Mouse (Mus musculus): ENCODE measurements around the gene Epgn. TPM values are rescaled to one million over a fixed set of nuclear protein-coding genes. Genes with fewer than 3 reads are reported as not detected.

Epgn gene
- polyA plus RNA-seq, 1 experiment from 2014 or later, result 0.23 TPM

DNA sequence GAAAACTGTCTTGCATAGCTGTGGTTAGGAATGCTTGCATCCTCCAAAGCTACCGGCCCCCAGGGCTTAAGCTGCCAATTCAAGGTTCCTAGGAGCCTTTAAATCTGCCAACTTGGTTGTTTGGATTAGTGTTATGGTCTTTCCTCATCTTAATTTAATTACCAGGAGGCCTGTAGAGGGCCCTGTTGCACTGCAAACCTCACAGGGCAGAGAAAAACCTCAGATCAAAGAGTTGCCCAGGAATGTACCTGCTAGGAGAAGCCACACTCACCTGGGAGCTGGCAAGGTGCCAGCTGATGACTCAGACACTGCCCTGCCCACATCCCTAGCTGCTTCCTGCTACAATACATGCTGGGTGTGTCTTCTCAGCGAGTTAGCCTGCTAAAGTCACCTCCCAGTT lies 11.3 kb downstream of the Epgn start:
- Histone ChIP-seq H3K9ac (replicated peaks) (no peak overlapping the region), H3K4me2 (replicated peaks) (no peak overlapping the region), H3K9me3 (no peaks in the 10 kb centered on the region), H3K36me3 (no peaks in the 10 kb centered on the region), H3K27ac (no peak overlapping the region), H3K4me3 (replicated peaks) (no peak overlapping the region), H3K27me3 (no peaks in the 10 kb centered on the region), H3K4me1 (replicated peaks) (no peaks in the 10 kb centered on the region)
- ATAC-seq, result no peak
- WGBS, result 18% methylated on average over 2 of the region's 2 CpGs

DNA sequence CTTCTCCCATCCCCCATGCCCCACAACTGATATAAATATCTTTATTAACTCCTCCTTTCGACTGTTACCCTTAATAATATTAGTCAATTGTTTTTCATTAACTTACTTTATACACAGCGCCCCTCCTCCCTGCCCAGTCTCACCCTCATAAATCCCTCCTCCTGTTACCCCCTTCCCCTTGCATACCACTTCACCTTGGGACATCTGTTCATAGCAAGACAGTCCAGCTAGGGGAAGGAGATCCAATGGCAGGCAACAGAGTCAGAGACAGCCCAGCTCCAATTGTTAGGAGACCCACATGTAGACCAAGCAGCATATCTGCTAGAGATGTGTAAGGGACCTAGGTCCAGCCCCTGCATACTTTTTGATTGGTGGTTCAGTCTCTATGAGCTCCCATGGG lies 11.7 kb downstream of the Epgn start:
- Histone ChIP-seq H3K4me2 (replicated peaks) (no peak overlapping the region), H3K27ac (no peak overlapping the region), H3K36me3 (no peaks in the 10 kb centered on the region), H3K9me3 (no peaks in the 10 kb centered on the region), H3K27me3 (no peaks in the 10 kb centered on the region), H3K4me1 (replicated peaks) (no peaks in the 10 kb centered on the region), H3K4me3 (replicated peaks) (no peak overlapping the region), H3K9ac (replicated peaks) (no peak overlapping the region)
- ATAC-seq, result no peak
- 79% methylated on average over 2 of the region's 2 CpGs for WGBS

DNA sequence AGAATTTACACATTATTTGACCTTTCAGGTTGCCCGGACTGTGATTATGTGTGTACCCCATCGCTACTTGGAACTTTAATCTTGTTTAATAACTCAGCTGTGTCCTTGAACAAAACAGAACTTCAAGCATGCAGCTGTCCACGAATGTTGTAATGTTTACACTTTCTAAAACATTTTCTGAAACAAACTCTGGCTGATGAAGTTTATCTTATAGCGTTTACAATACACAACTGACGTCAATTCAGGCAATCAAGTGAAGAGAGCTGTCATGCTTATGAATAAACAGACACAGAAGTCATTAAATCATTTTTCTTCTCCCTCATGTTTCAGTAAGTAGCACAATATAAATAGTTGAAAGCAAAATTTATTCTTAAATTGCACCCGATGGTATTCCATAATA lies 20.7 kb downstream of the Epgn start:
- WGBS, result 86% methylated on average over 6 of the region's 6 CpGs
- Histone ChIP-seq H3K4me1 (replicated peaks) (no peaks in the 10 kb centered on the region), H3K36me3 (no peaks in the 10 kb centered on the region), H3K9me3 (no peaks in the 10 kb centered on the region), H3K4me3 (replicated peaks) (no peak overlapping the region), H3K9ac (replicated peaks) (no peak overlapping the region), H3K27ac (no peak overlapping the region), H3K4me2 (replicated peaks) (no peak overlapping the region), H3K27me3 (no peaks in the 10 kb centered on the region)
- ATAC-seq, result no peak

DNA sequence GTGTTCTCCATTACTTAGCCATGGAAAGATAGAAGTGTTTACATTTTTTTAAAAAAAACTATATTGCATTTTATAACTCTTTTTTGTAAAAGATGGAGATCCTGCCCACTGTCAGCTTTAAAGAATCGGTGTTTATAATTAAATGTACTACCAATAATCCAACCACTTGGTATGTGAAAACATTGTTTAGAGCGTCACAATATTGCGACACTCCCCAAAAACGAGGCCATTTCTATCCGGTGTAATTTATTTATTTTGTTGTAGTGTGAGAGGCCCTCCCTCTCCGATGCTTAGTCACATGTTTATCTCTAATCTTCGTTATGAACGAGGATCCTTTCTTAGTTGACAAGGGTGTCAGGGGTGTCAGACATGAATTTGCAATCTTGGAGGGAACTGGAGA lies 21.1 kb downstream of the Epgn start:
- Histone ChIP-seq H3K4me2 (replicated peaks) (no peak overlapping the region), H3K4me1 (replicated peaks) (no peaks in the 10 kb centered on the region), H3K9ac (replicated peaks) (no peak overlapping the region), H3K27me3 (no peaks in the 10 kb centered on the region), H3K36me3 (no peaks in the 10 kb centered on the region), H3K9me3 (no peaks in the 10 kb centered on the region), H3K4me3 (replicated peaks) (no peak overlapping the region), H3K27ac (no peak overlapping the region)
- ATAC-seq, result no peak
- WGBS, result 89% methylated on average over 8 of the region's 8 CpGs

- H3K9ac ChIP-seq (replicated peaks), result no peak overlapping the region
- no peak overlapping the region for H3K4me3 ChIP-seq (replicated peaks)
- H3K36me3 ChIP-seq, result no peaks in the 10 kb centered on the region
- H3K27ac ChIP-seq, result no peak overlapping the region
- no peak for ATAC-seq
- WGBS, result 85% methylated on average over 4 of the region's 4 CpGs
- H3K4me1 ChIP-seq (replicated peaks), result peaks cover 8% of the 10 kb centered on the region
- H3K4me2 ChIP-seq (replicated peaks), result no peak overlapping the region
- H3K9me3 ChIP-seq, result no peaks in the 10 kb centered on the region
- peaks cover 21% of the 10 kb centered on the region for H3K27me3 ChIP-seq
Measured at GRCm38 (mm10) chr5:91072340-91072739, 45.1 kb downstream of the Epgn start.

GRCm38 (mm10) chr5:91073626-91074025 lies 46.4 kb downstream of the Epgn start:
- Histone ChIP-seq H3K4me3 (replicated peaks) (no peak overlapping the region), H3K27me3 (peaks cover 21% of the 10 kb centered on the region), H3K9me3 (no peaks in the 10 kb centered on the region), H3K9ac (replicated peaks) (no peak overlapping the region), H3K4me1 (replicated peaks) (peaks cover 8% of the 10 kb centered on the region), H3K4me2 (replicated peaks) (no peak overlapping the region), H3K36me3 (no peaks in the 10 kb centered on the region), H3K27ac (no peak overlapping the region)
- WGBS, result 84% methylated on average over 8 of the region's 8 CpGs
- ATAC-seq, result no peak

DNA sequence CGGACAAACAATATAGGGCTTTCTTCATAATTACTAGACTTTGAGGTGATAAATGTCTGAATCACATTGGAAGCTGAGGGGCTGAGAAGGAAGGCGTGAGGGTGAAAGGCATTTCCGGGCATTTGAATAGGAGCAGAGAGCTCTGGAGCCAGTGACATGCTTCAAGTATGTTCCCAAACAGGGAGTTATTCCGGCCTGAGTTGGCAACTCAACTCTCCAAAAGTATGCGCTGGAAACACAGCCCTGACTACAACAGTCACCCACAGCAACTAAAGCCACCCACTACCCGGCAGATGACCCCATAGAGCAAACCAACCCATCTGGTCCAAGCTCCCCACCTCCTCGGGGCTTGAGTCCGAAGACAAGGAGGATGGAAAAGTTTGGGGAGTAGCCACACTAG lies 46.8 kb downstream of the Epgn start:
- H3K27me3 ChIP-seq, result peaks cover 21% of the 10 kb centered on the region
- H3K9ac ChIP-seq (replicated peaks), result no peak overlapping the region; the same call in 1 of the 2 replicates
- peak overlapping the region; percentile 38 for H3K4me3 ChIP-seq (replicated peaks)
- H3K4me1 ChIP-seq (replicated peaks), result peaks cover 8% of the 10 kb centered on the region
- WGBS, result 53% methylated on average over 8 of the region's 8 CpGs
- H3K27ac ChIP-seq, result no peak overlapping the region
- no peak for ATAC-seq
- no peaks in the 10 kb centered on the region for H3K9me3 ChIP-seq
- H3K36me3 ChIP-seq, result no peaks in the 10 kb centered on the region
- peak overlapping the region; percentile 64 for H3K4me2 ChIP-seq (replicated peaks)

GRCm38 (mm10) chr5:91074450-91074950 lies 47.2 kb downstream of the Epgn start, which contains the start of gene Ereg:
Ereg (plus strand) TSS chr5:91074622.
- Histone ChIP-seq H3K36me3 (no peaks in the 10 kb centered on the region), H3K27me3 (peaks cover 21% of the 10 kb centered on the region), H3K4me2 (replicated peaks) (peak within 1 kb of the TSS; percentile 64), H3K9me3 (no peaks in the 10 kb centered on the region), H3K4me3 (replicated peaks) (peak within 1 kb of the TSS; percentile 38), H3K27ac (no peak within 1 kb of the TSS), H3K4me1 (replicated peaks) (peaks cover 8% of the 10 kb centered on the region), H3K9ac (replicated peaks) (no peak within 1 kb of the TSS; the same call in 1 of the 2 replicates)
- 1% methylated on average over 25 of the region's 25 CpGs for WGBS
- ATAC-seq, result peak; percentile 72

DNA sequence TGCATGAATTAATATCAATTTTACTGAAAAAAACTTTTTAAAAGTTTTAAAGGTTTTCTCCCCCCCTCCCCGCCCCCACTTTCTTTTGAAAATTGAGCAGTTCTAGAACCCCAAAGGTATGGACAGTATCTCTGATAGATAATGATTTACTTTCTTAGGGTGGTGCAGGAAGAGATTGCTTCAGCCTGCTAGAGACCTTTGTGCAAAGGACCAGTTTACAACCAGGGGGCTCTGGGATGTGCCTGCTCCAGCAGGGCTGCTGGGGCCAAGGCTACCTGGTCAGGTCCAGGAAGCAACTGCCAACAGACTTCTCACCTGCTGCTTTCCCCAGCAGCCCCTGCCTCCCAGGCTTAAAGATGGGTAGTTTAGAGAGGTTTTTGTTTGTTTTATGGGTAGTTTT lies 47.8 kb downstream of the Epgn start:
- Histone ChIP-seq H3K27ac (no peak overlapping the region), H3K4me3 (replicated peaks) (no peak overlapping the region), H3K27me3 (peaks cover 21% of the 10 kb centered on the region), H3K4me2 (replicated peaks) (peak overlapping the region; percentile 64), H3K4me1 (replicated peaks) (peaks cover 8% of the 10 kb centered on the region), H3K9me3 (no peaks in the 10 kb centered on the region), H3K36me3 (no peaks in the 10 kb centered on the region), H3K9ac (replicated peaks) (no peak overlapping the region)
- 41% methylated on average over 1 of the region's 1 CpGs for WGBS
- peak; percentile 20; the same call in 1 of the 2 replicates for ATAC-seq

DNA sequence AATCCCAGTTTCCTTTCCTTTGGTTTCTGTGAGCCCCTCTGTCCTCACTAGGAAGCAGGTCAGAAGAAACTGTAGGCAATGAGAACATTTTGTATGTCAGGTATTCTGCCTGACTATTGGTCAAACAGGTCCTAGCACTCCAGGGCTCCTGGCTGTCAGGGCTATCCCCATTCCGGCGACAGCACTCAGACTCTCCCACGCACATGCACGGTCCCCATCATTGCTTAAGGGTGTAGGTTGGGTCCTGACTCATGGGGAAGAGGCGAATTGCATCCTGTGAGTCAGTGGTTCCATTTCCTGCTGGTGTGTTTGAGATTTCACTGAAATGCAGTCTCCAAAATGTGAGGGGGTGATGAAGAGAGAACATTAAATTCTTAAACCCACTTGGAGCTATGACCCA lies 55.8 kb downstream of the Epgn start:
- H3K4me1 ChIP-seq (replicated peaks), result no peaks in the 10 kb centered on the region
- no peak overlapping the region for H3K4me3 ChIP-seq (replicated peaks)
- no peak for ATAC-seq
- H3K9ac ChIP-seq (replicated peaks), result no peak overlapping the region
- WGBS, result 85% methylated on average over 5 of the region's 5 CpGs
- no peaks in the 10 kb centered on the region for H3K27me3 ChIP-seq
- H3K36me3 ChIP-seq, result no peaks in the 10 kb centered on the region
- H3K27ac ChIP-seq, result no peak overlapping the region
- H3K4me2 ChIP-seq (replicated peaks), result no peak overlapping the region
- no peaks in the 10 kb centered on the region for H3K9me3 ChIP-seq

Other genes starting within 250 kb of the Epgn start
- not detected in 2 replicates for gene Cxcl3, start 241.4 kb upstream of the Epgn start, polyA plus RNA-seq (2015; fragmentation: Nextera tagmentation; extraction: Ambion mirVana)
- not detected in 2 replicates for gene Cxcl15, start 232.9 kb upstream of the Epgn start, polyA plus RNA-seq (2015; fragmentation: Nextera tagmentation; extraction: Ambion mirVana)
- gene Cxcl1, start 136.2 kb upstream of the Epgn start, polyA plus RNA-seq (2015; fragmentation: Nextera tagmentation; extraction: Ambion mirVana), result 0.22 TPM in 1 of 2 replicates, not detected in the other
- gene Cxcl2, start 123.6 kb upstream of the Epgn start, polyA plus RNA-seq (2015; fragmentation: Nextera tagmentation; extraction: Ambion mirVana), result not detected in 2 replicates
- gene Mthfd2l, start 96.3 kb upstream of the Epgn start, polyA plus RNA-seq (2015; fragmentation: Nextera tagmentation; extraction: Ambion mirVana), result 98.9 and 99.1 TPM in 2 replicates
- gene Ereg, start 47.2 kb downstream of the Epgn start, polyA plus RNA-seq (2015; fragmentation: Nextera tagmentation; extraction: Ambion mirVana), result not detected in 2 replicates
- not detected in 2 replicates for gene Areg, start 112.1 kb downstream of the Epgn start, polyA plus RNA-seq (2015; fragmentation: Nextera tagmentation; extraction: Ambion mirVana)